11 mouse cellular contexts compared by ENCODE assay signal in the genomic region with DNA sequence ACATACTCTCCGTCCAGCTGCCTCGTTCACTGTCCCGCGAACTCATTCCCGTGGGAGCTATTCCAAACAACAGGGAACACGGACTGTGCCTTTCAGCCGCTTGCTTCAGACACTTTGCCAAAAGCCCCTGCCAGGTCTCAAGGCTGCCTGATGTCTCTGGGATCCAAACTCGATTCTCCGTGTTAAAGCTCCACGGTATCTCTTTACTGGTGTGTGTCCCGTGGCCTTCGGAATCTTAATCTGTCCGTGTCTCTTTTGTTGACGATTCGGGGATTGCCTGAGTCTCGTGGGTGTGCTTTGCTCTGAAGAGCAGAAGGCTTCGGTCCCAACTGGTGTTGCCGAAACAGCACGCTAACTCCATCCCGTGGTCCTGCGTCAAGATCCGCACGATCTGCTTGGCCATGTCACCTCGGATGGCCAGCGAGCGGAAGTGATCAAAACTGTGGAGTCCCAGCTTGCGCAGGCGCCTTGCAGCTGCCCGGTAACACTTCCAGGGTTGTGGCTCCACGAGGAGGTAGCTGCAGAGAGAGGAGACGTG. TPM values are rescaled to one million over a fixed set of nuclear protein-coding genes. Genes with fewer than 3 reads are reported as not detected.
DNase-seq lines count a peak whose midpoint lies in the region; ATAC-seq and TF ChIP-seq lines count a peak whose summit lies in the region.
"Had no signal": no experiment of that assay in that cellular context is flagged by ENCODE, and none has a peak within 500 bp of the region (broad histone marks: within the 10 kb centered on the region; RNA-seq: fewer than 3 reads in every experiment).

No protein-coding gene starts in this region.

- no peak for TF ChIP-seq CTCF in ES-Bruce4 (IDR thresholded peaks at IDR 0.05; ENCODE audit: low read depth, low read length)

- ATAC-seq in heart, embryonic 12.5 days (ENCODE audit: insufficient number of reproducible peaks, low FRiP score), result no peak
- ATAC-seq in CD4-positive, CD25-positive, alpha-beta regulatory T cell, adult 4 months, result no peak

- H3K27me3 ChIP-seq in heart, embryonic 12.5 days (replicated peaks), result no peaks in the 10 kb centered on the region
- H3K27me3 ChIP-seq in ES-Bruce4 (ENCODE audit: control insufficient read depth, insufficient read depth, low read length, poor library complexity, severe bottlenecking), result no peaks in the 10 kb centered on the region
- H3K27me3 ChIP-seq: embryonic facial prominence, embryonic 13.5 days; liver, embryonic 13.5 days; midbrain, embryonic 12.5 days had no signal

- intact Hi-C loops in heart, postnatal 10 days (cut with DNase I), result no loop called here

- no peak overlapping the region for H3K4me2 ChIP-seq in heart, embryonic 12.5 days
- H3K4me2 ChIP-seq: liver, embryonic 13.5 days; midbrain, embryonic 12.5 days had no signal

- H3K36me3 ChIP-seq in heart, embryonic 12.5 days, result peaks cover 11% of the 10 kb centered on the region; the same call in 1 of the 2 replicates
- no peaks in the 10 kb centered on the region for H3K36me3 ChIP-seq in ES-Bruce4 (ENCODE audit: control insufficient read depth, insufficient read depth, low read length, poor library complexity, severe bottlenecking)

- no peak for TF ChIP-seq EP300 in ES-Bruce4 (IDR thresholded peaks at IDR 0.05; ENCODE audit: insufficient read depth, low read depth, low read length)

- peaks cover 24% of the 10 kb centered on the region for H3K4me1 ChIP-seq in heart, embryonic 12.5 days (replicated peaks)
- H3K4me1 ChIP-seq in ES-Bruce4 (ENCODE audit: control insufficient read depth, insufficient read depth, low read length), result no peaks in the 10 kb centered on the region

- no peak for TF ChIP-seq POLR2A in ES-Bruce4 (IDR thresholded peaks at IDR 0.05; ENCODE audit: insufficient read depth, low read length)

- DNase-seq in heart, adult 11 months, result peak; percentile 98
- DNase-seq in cerebellum, postnatal 25 days, result peak; percentile 82 to 85
- peak; percentile 52 to 65 for DNase-seq in heart, postnatal 10 days
- no peak for DNase-seq in spleen, postnatal 36 days (ENCODE audit: low spot score in 2 of 2)
- no peak for DNase-seq in layer of hippocampus, adult 9-11 months
- DNase-seq: liver, embryonic 13.5 days had no signal

- H3K4me3 ChIP-seq in heart, embryonic 12.5 days, result no peak overlapping the region
- peak overlapping the region; percentile 46 for H3K4me3 ChIP-seq in ES-Bruce4 (ENCODE audit: low read depth, low read length)
- H3K4me3 ChIP-seq: embryonic facial prominence, embryonic 13.5 days; liver, embryonic 13.5 days; midbrain, embryonic 12.5 days had no signal

- 82% methylated on average over 31 of the region's 31 CpGs for WGBS in heart, embryonic 12.5 days

- H3K27ac ChIP-seq in heart, embryonic 12.5 days (ENCODE audit: poor library complexity, severe bottlenecking), result no peak overlapping the region
- H3K27ac ChIP-seq in ES-Bruce4 (ENCODE audit: insufficient read depth, low read length), result no peak overlapping the region
- H3K27ac ChIP-seq: embryonic facial prominence, embryonic 13.5 days; liver, embryonic 13.5 days; midbrain, embryonic 12.5 days had no signal

- no peaks in the 10 kb centered on the region for H3K9me3 ChIP-seq in heart, embryonic 12.5 days (replicated peaks)
- no peaks in the 10 kb centered on the region for H3K9me3 ChIP-seq in ES-Bruce4 (replicated peaks; ENCODE audit: control insufficient read depth, insufficient read depth, low read length, poor library complexity, severe bottlenecking)
- H3K9me3 ChIP-seq: liver, embryonic 13.5 days; midbrain, embryonic 12.5 days had no signal

- H3K9ac ChIP-seq in heart, embryonic 12.5 days, result no peak overlapping the region
- H3K9ac ChIP-seq in ES-Bruce4 (ENCODE audit: low read depth, poor library complexity, severe bottlenecking), result peak overlapping the region; percentile 13
- H3K9ac ChIP-seq: embryonic facial prominence, embryonic 13.5 days; liver, embryonic 13.5 days had no signal

RNA-seq across cellular contexts. Expression of a gene that starts 4.2 kb away (rescaled TPM):
- 11.3 and 12.2 TPM in 2 replicates for polyA plus RNA-seq in heart, embryonic 12.5 days (2016; fragmentation: Nextera tagmentation; extraction: Ambion mirVana)
- 10.7 and 12.5 TPM in 2 replicates for polyA plus RNA-seq in ES-Bruce4 (2011; ENCODE audit: insufficient read depth, insufficient read length, low read depth, missing spikeins)
- total RNA-seq in heart, postnatal 10 days (2021), result 1 to 10 TPM; 3.9 to 7.3 TPM
- 10 to 100 TPM; 27.9 to 41.0 TPM for polyA plus RNA-seq in CD4-positive, CD25-positive, alpha-beta regulatory T cell, adult 4 months (2017; shearing (Covaris generic))

RNA-seq across cellular contexts. Expression of a gene that starts 12.7 kb away (rescaled TPM):
- polyA plus RNA-seq in heart, embryonic 12.5 days (2016; fragmentation: Nextera tagmentation; extraction: Ambion mirVana), result 11.4 and 12.0 TPM in 2 replicates
- polyA plus RNA-seq in ES-Bruce4 (2011; ENCODE audit: insufficient read depth, insufficient read length, low read depth, missing spikeins), result 6.1 and 10.4 TPM in 2 replicates
- total RNA-seq in heart, postnatal 10 days (2021), result 10 to 100 TPM; 17.4 to 25.5 TPM
- 1 to 10 TPM; 1.2 to 2.3 TPM for polyA plus RNA-seq in CD4-positive, CD25-positive, alpha-beta regulatory T cell, adult 4 months (2017; shearing (Covaris generic))

RNA-seq across cellular contexts. Expression of a gene that starts 57.7 kb away (rescaled TPM):
- polyA plus RNA-seq in heart, embryonic 12.5 days (2016; fragmentation: Nextera tagmentation; extraction: Ambion mirVana), result 0.09 and 0.15 TPM in 2 replicates
- 0.72 and 0.90 TPM in 2 replicates for polyA plus RNA-seq in ES-Bruce4 (2011; ENCODE audit: insufficient read depth, insufficient read length, low read depth, missing spikeins)
- under 1 TPM; 0.10 to 0.32 TPM for total RNA-seq in heart, postnatal 10 days (2021)
- polyA plus RNA-seq in CD4-positive, CD25-positive, alpha-beta regulatory T cell, adult 4 months (2017; shearing (Covaris generic)), result under 1 TPM in 1 of 2 experiments, not detected in 1; 0.03 TPM

Comparison
In these comparisons a context has a peak if more than half of its experiments do, and no peak if none do; other contexts are left out.
1. DNase-seq: peak in heart, adult 11 months (single experiment), cerebellum, postnatal 25 days (2 of 2) and heart, postnatal 10 days (2 of 2); none in spleen, postnatal 36 days (0 of 2) and layer of hippocampus, adult 9-11 months (single experiment).